Mouse (Mus musculus) CD8-positive naive resting alpha-beta T cell, adult 2 months (primary cell): ENCODE results near the gene Tiam1.

Experiments
- DNase-seq, 2 experiments: peaks; one replicate each; pipeline ENCODE4 v3.0.0; 2022; ENCODE audit warnings: low read depth in 2 of 2, low spot score in 2 of 2

The Tiam1 gene

GRCm38 (mm10) chr16:90144541-90144940 lies 972 bp upstream of the Tiam1 start:
- no peak for DNase-seq

- DNase-seq: no peak
These were observed 181 bp downstream of the Tiam1 start for GRCm38 (mm10) chr16:90143416-90143759.

- peak; percentile 27 to 41 for DNase-seq
These were observed 774 bp downstream of the Tiam1 start for GRCm38 (mm10) chr16:90142574-90143415.

GRCm38 (mm10) chr16:90142247-90142573 lies 1.4 kb downstream of the Tiam1 start:
- DNase-seq: peak in 1 of 2 experiments; percentile 23

- no peak for DNase-seq
These were observed 2.0 kb downstream of the Tiam1 start for GRCm38 (mm10) chr16:90141556-90141955.

- no peak for DNase-seq
These were observed 3.0 kb downstream of the Tiam1 start for GRCm38 (mm10) chr16:90140571-90140970.

GRCm38 (mm10) chr16:90139696-90140095 lies 3.9 kb downstream of the Tiam1 start:
- DNase-seq: no peak

GRCm38 (mm10) chr16:90138151-90138550 lies 5.4 kb downstream of the Tiam1 start:
- DNase-seq: no peak

- no peak for DNase-seq
These were observed 6.4 kb downstream of the Tiam1 start for GRCm38 (mm10) chr16:90137175-90137574.

- DNase-seq: no peak
These were observed 8.0 kb downstream of the Tiam1 start for GRCm38 (mm10) chr16:90135580-90135979.

- DNase-seq: no peak
These were observed 9.2 kb downstream of the Tiam1 start for GRCm38 (mm10) chr16:90134351-90134750.

- DNase-seq: no peak
These were observed 10.8 kb downstream of the Tiam1 start for GRCm38 (mm10) chr16:90132816-90133215.

GRCm38 (mm10) chr16:90132331-90132730 lies 11.2 kb downstream of the Tiam1 start:
- no peak for DNase-seq

- DNase-seq: no peak
These were observed 14.6 kb downstream of the Tiam1 start for GRCm38 (mm10) chr16:90128817-90129587.

- no peak for DNase-seq
These were observed 15.2 kb downstream of the Tiam1 start for GRCm38 (mm10) chr16:90128361-90128760.

GRCm38 (mm10) chr16:90125318-90126314 lies 18.0 kb downstream of the Tiam1 start:
- DNase-seq: no peak

GRCm38 (mm10) chr16:90123091-90123490 lies 20.5 kb downstream of the Tiam1 start:
- DNase-seq: no peak

- DNase-seq: no peak
These were observed 21.1 kb downstream of the Tiam1 start for GRCm38 (mm10) chr16:90122439-90122838.

GRCm38 (mm10) chr16:90121799-90122198 lies 21.8 kb downstream of the Tiam1 start:
- no peak for DNase-seq

- no peak for DNase-seq
These were observed 23.6 kb downstream of the Tiam1 start for GRCm38 (mm10) chr16:90119969-90120368.

GRCm38 (mm10) chr16:90116637-90117182 lies 26.9 kb downstream of the Tiam1 start:
- DNase-seq: no peak
